Mouse (Mus musculus): Measurements from ENCODE around the gene Suz12.

The Suz12 gene

GRCm38 (mm10) chr11:80078831-80079230 is 85.9 kb downstream of the Suz12 start:
- DNase-seq = no peak

- DNase-seq = no peak
Measured at GRCm38 (mm10) chr11:80079751-80080150, 86.8 kb downstream of the Suz12 start.

- DNase-seq = no peak
Measured at GRCm38 (mm10) chr11:80080381-80080825, 87.5 kb downstream of the Suz12 start.

GRCm38 (mm10) chr11:80080826-80081728 is 88.2 kb downstream of the Suz12 start, which contains the start of gene Crlf3:
Gene Crlf3, minus strand, starts transcription at chr11:80080991.
- DNase-seq = peak; percentile 86

- DNase-seq = no peak
Measured at GRCm38 (mm10) chr11:80081786-80082319, 88.9 kb downstream of the Suz12 start.
